Mouse (Mus musculus): ENCODE measurements around the gene Edrf1.

The Edrf1 gene

GRCm38 (mm10) chr7:133637361-133638305 is at the start of gene Edrf1:
Gene Edrf1, plus strand, starts transcription at chr7:133637543.
- peak; percentile 98 for DNase-seq (ENCODE audit: low spot score in 2 of 2)

GRCm38 (mm10) chr7:133591750-133592149 is 45.6 kb upstream of the Edrf1 start:
- DNase-seq (ENCODE audit: low spot score in 2 of 2) = no peak

DNA sequence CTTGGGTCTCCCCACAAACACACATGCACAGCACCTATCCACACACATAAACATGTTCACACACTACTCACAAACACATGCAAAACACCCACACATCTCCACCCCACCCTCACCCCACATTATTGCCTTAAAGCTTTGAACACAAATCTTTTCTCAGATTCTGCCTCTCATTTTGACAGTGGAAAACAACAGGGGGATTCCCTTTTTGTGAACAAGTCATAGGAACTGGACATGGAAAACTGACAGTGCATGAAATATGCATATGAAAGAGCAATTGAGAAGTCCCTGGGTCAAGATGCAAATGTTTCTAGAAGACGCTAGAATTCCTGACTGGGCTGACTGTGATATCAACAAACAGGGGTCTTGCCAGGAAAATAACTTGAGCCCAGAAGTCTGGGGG is 36.8 kb upstream of the Edrf1 start:
- DNase-seq (ENCODE audit: low spot score in 2 of 2) = no peak

DNA sequence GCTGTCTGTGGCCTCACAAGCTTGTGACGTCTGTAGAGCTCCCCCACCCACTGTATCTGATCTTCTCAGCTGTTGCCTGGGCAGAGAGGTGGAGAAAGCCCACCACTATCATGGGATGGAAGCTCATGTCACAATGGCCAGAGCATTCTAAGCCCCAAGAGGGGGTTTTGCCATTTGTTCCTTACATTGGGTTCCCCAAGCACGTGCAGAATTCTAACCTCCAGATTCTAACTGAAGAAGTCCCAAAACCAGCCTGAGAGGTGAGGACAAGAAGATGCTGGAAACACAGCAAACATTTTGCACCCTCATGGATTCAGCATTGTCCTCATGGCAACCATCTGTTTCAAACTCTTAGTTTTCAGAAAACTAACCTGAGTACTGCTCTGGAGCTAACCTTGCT is 35.3 kb upstream of the Edrf1 start, which contains the start of gene Tex36:
Gene Tex36 (minus strand): TSS at position 101 of the 400 bp plus-strand sequence.
- DNase-seq (ENCODE audit: low spot score in 2 of 2) = no peak

- no peak for DNase-seq (ENCODE audit: low spot score in 2 of 2)
Measured at GRCm38 (mm10) chr7:133603156-133603555, 34.2 kb upstream of the Edrf1 start.

DNA sequence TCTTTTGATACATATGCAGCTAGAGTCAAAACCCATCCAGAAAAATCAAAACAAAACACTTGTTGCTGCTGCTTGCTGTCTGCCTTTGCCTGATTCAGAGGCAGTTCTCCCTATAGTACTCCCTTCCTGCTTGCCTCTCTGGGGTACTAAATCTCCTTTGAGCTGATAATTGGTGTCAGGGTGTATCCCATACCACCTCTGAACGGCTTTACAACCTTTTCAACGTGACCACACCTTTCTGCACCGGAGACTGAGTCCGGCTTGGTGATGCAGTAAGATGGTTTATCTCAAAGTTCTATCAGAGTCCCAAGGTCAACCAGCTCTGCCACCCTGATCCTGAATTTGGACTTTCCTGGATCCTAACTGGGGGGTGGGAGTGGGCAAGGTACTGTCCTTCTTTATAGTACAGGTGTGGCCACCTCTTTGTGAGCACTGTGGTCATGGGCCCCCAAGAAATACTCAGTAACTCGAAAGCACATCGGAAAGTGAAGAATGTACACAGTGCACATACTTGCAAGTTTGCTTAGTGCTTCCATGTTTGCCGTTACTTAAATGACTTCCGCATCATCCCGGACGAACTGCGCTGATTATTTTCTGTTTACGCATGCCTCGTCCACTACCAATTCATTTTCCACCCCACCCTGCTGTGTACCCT is 32.8 kb upstream of the Edrf1 start:
- DNase-seq (ENCODE audit: low spot score in 2 of 2) = no peak

DNA sequence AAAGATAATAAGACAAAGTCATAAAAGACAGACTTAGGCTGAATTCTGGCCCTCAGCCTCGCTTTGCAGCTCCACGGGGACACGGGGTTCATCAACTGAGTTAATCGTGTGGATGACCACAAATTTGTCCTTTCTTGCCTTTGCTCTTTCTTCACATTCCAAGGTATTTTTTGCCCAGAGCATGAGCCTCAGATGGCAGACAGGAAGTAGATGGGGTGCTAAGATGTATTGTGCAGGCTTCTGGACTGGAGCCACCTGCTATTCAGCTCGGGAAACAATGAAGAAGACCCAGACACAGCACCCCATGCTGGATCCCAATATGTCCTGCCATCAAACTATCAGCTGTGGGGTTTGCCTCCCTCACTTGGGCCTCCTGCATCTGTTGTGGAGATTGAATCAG is 30.0 kb upstream of the Edrf1 start:
- DNase-seq (ENCODE audit: low spot score in 2 of 2) = no peak

DNA sequence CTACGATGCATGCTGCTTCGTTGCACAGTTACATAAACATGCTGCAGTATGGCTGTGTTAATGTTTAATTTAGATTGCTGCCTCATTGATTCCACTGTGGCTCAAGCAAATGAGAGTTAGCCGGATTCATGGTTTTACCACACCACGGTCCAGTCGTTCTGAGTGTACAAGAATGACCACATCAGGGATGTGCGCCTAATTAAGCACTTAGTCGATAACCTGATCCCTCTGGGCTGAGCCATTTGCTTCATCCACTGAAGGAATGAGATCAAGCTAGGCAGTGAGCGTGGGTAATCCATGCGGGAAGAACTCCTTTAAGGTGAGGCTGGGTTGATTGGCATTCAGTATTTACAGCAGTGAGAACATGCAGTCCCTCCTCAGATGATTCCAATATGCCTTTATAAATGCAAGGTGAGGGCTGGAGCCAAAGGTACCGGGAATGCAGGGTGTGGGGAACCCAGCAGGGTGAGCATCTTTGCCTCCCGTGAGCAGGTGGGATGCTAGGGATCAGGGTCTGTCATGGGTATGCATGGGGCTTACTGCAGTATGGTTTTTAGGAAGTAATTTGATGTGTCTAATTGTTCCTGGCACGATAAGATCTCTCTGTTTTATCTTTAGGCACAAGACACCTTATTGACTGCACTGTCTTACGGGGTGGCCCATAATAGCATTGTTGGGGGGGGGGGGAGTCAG is 29.3 kb upstream of the Edrf1 start:
- no peak for DNase-seq (ENCODE audit: low spot score in 2 of 2)

DNA sequence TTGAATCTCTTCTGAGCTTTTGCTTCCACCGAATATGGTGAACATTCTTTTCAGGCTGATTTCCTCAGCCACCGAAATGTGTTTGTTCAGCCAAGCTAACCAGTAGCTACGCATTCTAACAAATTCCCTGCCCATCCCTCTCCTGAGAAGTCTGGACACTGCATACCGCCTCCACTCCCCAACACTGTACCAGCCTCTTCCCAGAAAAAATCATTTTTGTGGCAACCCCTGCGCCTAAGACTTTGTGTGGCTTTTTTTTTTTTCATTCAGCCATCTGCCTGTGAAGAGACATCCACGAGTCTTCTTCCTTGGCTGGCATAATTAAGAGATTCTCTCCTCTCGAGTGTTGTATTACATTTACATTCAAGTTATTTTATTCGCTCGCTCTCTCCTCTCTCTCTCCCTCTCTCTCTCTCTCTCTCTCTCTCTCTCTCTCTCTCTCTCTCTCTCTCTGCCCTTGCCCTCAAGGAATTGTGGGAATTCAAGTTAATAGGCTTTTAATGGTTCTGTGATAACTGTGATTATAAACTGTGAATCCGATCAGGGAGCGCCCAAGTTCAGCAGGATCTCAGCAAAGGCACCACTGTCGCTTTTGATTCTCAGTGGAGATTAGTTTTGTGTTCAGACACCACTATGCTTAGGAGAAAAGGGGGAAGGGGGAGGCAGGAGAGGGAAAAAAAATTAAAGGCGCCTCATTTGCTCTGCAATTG is 28.6 kb upstream of the Edrf1 start:
- no peak for DNase-seq (ENCODE audit: low spot score in 2 of 2)

DNA sequence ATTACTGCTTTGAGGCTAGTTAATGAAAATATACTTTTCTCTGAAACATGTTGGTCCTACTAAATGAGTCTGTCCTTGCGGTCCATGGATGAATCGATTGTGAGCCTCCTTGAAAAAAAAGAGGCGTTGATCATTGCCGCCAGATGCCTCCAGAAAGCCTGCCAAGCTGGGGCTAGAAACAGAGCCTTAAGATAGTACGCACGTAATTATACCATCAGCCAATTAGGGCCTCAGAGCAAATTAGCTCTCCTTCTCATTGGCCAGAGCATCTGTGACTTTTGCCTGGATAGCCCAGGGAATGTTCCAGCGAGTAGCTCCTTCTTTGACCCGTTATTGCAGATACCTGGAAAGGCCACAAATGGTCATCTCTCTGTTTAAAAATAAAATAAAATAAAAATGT is 27.8 kb upstream of the Edrf1 start:
- DNase-seq (ENCODE audit: low spot score in 2 of 2) = no peak

GRCm38 (mm10) chr7:133612981-133613380 is 24.4 kb upstream of the Edrf1 start:
- DNase-seq (ENCODE audit: low spot score in 2 of 2) = no peak

- DNase-seq (ENCODE audit: low spot score in 2 of 2) = no peak
Measured at GRCm38 (mm10) chr7:133620721-133621120, 16.6 kb upstream of the Edrf1 start.

DNA sequence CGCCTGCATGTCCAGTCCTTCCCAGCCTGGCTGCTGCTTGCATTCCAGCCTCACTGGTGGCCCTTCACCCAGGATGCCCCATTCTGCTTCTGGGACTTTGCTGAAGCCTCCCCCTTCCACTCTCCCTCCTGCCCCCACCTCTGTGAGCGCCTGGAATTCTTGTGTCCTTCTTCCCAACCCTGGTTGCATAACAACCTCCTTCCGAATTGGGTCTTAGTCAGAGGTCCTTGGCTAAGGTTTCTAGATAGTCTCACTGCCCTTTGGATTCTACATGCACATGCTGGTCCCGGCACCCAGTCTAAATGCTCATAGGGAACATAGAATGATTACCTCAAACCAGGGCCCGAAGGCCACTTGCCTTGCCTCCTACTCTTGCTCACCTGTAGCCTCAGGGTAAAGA is 14.1 kb upstream of the Edrf1 start:
- DNase-seq (ENCODE audit: low spot score in 2 of 2) = no peak

DNA sequence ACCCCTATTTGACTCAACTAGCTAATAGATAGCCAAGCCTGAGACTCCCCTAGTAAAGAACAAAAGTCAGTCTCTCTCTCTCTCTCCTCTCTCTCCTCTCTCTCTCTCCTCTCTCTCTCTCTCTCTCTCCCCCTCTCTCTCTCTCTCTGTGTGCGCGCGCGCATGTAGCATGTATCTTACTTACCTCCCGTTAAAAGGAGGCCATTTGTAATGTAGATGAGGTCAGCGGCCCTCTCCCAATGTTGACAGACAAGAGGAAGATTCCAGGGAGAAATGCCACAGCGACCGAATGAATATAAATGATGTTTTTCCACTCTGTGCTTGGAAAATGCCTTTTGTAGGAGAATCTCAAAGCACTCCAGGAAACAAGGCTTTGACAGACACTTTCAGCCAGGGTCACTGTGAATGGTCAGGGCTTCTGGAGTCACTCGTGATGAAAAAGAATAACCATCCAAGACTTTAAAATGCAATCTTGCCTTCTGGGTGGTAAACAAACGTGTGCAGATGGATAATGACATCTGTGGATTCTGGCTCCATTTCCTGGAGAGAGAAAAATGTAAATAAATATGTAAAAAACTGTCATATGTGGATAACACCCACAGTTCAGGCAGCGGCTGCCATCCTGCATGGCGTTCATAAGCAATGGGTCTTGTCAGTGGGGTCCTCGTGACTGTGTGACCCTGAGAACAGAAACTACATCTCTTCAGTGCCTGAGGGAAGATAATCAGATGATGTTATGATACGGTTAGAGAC is 10.0 kb upstream of the Edrf1 start:
- no peak for DNase-seq (ENCODE audit: low spot score in 2 of 2)

DNA sequence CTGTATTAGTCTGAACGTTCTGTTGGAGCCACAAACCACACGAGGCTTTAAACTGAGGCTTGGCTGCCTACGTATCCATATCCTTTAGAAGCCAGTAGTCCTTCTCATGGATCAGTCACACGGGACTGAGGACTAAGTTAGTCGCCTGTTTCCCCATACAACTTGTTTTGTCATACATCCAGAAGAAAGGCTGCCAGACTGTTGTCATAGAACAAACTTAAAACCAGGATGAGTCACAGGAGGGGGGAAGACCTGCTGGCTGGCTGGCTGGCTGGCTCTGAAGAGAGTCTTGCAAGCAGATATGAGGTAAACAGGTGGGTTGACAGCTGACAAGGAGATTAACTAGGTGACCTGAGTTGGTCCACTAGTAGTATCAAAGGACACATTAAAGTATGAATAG is 6.5 kb upstream of the Edrf1 start:
- DNase-seq (ENCODE audit: low spot score in 2 of 2) = no peak

- peak in 1 of 2 experiments; percentile 24 for DNase-seq (ENCODE audit: low spot score in 2 of 2)
Measured at GRCm38 (mm10) chr7:133632476-133632875, 4.9 kb upstream of the Edrf1 start.

- no peak for DNase-seq (ENCODE audit: low spot score in 2 of 2)
Measured at GRCm38 (mm10) chr7:133634932-133635650, 2.3 kb upstream of the Edrf1 start.

DNA sequence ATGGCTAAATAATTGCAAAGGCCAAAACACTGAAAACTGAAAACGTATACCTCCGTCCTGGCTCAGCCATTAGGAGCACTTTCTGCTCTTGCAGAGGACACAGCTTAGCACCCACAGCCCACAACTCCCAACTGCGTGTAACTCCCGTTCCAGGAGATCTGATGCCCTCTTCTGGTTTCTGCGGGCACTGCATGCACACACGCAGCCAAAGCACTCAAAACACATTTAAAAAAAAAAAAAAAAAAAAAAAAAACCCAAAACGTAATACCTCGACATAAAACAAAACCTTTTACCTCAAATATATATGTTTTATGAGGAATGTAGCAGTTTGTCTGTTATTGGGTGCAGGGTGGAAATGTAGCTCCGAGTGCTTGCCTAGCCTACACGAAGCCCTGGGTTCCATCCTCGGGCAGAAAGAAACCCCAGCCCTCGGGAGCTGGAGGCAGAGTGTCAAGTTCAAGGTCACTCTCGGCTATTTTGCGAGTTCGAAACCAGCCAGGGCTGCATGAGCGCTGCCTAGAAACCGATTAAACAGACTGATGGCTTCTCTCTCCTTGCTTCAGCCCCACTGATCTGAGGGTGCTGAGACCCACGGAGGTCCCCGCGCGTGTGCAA is 498 bp upstream of the Edrf1 start:
- peak; percentile 58 to 84 for DNase-seq (ENCODE audit: low spot score in 2 of 2)

DNA sequence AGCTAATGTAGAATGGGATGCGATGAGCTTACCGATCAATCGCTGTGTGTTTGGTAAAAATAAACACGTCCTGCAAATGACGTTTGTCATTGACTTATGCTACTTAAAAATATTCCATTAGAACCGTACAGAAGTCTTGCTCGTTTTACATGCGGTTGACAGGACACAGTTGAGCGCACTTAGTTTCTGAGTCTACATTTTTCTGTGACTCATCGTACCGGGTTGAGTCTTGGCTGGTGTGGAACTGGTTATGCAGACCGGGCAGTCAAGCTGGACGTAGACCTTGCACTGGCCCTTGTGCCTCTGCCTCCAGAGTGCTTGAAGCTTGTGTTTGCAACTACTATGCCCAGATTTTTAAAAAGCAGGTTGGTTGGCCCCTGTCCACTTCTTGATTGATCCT is 963 bp downstream of the Edrf1 start:
- DNase-seq (ENCODE audit: low spot score in 2 of 2) = no peak

GRCm38 (mm10) chr7:133638821-133639220 is 1.5 kb downstream of the Edrf1 start:
- DNase-seq (ENCODE audit: low spot score in 2 of 2) = no peak
